In genomic region chr10:7838874-7839421, GRCm38 (mm10) we compare ENCODE assay signal across 1 mouse cellular context.
TF ChIP-seq lines count a peak whose summit lies in the region.

No protein-coding gene starts in this region.

TF ChIP-seq in CH12.LX, 34 proteins besides CTCF, POLR2A, EP300 and RAD21:
- TF ChIP-seq E2F4 (IDR thresholded peaks at IDR 0.05; ENCODE audit: insufficient replicate concordance, low read depth, low read length) (no peak), MAZ (IDR thresholded peaks at IDR 0.05; ENCODE audit: low read depth, low read length) (0 out of 2 replicates have a peak, but pooled peaks have one; percentile 9), CHD1 (IDR thresholded peaks at IDR 0.05; ENCODE audit: low read depth, low read length) (0 out of 2 replicates have a peak, but pooled peaks have one; percentile 39)
